Mouse (Mus musculus) olfactory bulb, adult 2 months (tissue): ENCODE results near the gene Sfxn5. TPM values are rescaled to one million over a fixed set of nuclear protein-coding genes. Genes with fewer than 3 reads are reported as not detected.

Experiments used
- H3K27ac ChIP-seq: fragments of 200-500 bp; 2 replicates; pipeline ENCODE4 v1.5.1; 2012; ENCODE audit warnings: low read depth, low read length; ENCODE audit not compliant: insufficient read depth
- H3K4me1 ChIP-seq: fragments of 200-500 bp; 2 replicates; pipeline ENCODE4 v1.6.1; 2012; ENCODE audit warnings: low read length; ENCODE audit not compliant: control insufficient read depth, insufficient read depth
- H3K4me3 ChIP-seq: fragments of 200-500 bp; 2 replicates; pipeline ENCODE4 v1.5.1; 2012; ENCODE audit warnings: mild to moderate bottlenecking, low read depth, low read length, moderate library complexity; ENCODE audit not compliant: insufficient read depth
- CTCF ChIP-seq: fragments of 200-500 bp; IDR thresholded peaks from 2 replicates; pipeline ENCODE4 v1.5.1; 2012; ENCODE audit warnings: low read depth, mild to moderate bottlenecking, low read length, moderate library complexity; ENCODE audit not compliant: insufficient read depth
- POLR2A ChIP-seq: fragments of 200-500 bp; IDR thresholded peaks from 2 replicates; pipeline ENCODE4 v1.6.1; 2012; ENCODE audit warnings: mild to moderate bottlenecking, low read depth, low read length, moderate library complexity; ENCODE audit not compliant: insufficient read depth
- WGBS: fragments of 180-500 bp; shearing (Covaris S2); methylation state at CpG from one replicate; pipeline ENCODE4 v1.1.7; 2018; 5-methylcytosine and 5-hydroxymethylcytosine counted together
- polyA plus RNA-seq: library from polyadenylated mRNA; stranded (reverse); fragments of >200 nt; gene quantifications from 2 replicates; pipeline ENCODE4 v1.2.4, GENCODE M21; 2012; ENCODE audit warnings: low replicate concordance; ENCODE audit not compliant: missing spikeins, insufficient read depth, insufficient read length

Sfxn5 gene
- polyA plus RNA-seq, 1 experiment: not detected

GRCm38 (mm10) chr6:85253275-85253674 lies 79.9 kb downstream of the Sfxn5 start:
- 78% methylated on average over 3 of the region's 3 CpGs for WGBS
- Histone ChIP-seq H3K27ac (no peak overlapping the region), H3K4me1 (peaks cover 8% of the 10 kb centered on the region; the same call in 1 of the 2 replicates), H3K4me3 (no peak overlapping the region)
- TF ChIP-seq CTCF: no peak
- no peak for TF ChIP-seq POLR2A

DNA sequence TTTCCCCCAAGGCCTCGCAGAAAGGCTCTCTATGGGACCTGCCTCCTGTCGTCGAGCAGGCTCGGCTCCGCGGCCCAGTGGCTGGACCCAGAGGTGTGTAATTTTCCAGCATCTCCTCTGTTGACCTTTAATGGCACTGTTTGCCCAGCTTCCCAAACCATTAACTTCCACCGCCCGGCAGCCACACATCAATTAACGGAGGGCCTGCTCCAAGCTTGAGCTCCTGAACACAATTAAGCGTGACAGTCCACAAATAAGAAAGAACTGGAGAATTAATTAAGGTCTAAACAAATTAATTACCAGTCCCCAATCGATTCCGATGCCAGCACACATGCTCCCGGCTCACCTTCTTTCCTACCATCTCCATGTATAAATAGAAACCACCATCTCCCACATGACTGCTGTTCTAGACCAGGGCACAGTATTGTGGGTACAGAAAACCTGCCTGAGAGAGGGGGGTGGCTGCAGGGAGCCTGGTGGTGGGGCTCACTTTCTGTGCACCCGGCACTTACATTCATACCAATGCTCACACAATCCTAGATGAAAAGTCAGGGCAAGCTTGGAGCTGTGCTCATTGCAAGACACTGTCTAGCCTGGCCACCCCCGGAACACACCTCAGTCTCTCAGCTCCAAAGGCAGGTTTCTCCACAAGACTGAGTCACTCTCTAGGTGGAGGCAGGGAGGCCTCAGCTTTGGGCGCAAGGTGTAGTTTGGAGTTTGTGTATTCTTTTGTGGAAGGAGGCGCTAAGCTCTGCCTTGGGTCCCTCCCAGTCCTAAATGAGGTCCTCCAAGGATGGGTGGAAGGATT lies 80.8 kb downstream of the Sfxn5 start:
- H3K27ac ChIP-seq: no peak overlapping the region
- no peak overlapping the region for H3K4me3 ChIP-seq
- H3K4me1 ChIP-seq: peaks cover 8% of the 10 kb centered on the region; the same call in 1 of the 2 replicates
- 80% methylated on average over 17 of the region's 17 CpGs for WGBS
- TF ChIP-seq POLR2A: no peak
- TF ChIP-seq CTCF: no peak

DNA sequence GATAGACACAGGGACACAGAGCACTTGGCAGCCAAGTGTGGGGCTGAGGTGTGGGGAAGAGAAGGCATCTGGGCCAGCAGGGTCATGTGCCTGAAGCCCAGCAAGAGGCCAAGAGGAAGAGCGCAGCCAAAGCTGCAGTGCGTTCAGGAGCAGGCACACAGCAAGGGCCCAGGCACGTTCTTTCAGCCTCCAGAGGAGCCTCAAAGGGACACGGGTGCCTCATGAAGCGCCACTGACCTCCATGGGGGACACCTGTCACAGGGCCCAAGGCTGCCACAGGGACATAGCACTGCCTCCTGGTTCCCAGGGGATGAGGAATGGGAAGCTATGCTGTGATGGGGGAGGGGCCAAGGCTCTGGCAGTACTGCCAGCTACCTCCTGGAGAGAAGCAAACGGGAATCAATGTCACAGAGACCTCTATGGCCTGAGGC lies 82.4 kb downstream of the Sfxn5 start:
- H3K27ac ChIP-seq: no peak overlapping the region
- no peak overlapping the region for H3K4me3 ChIP-seq
- 74% methylated on average over 6 of the region's 6 CpGs for WGBS
- peaks cover 8% of the 10 kb centered on the region; the same call in 1 of the 2 replicates for H3K4me1 ChIP-seq
- TF ChIP-seq CTCF (no peak), POLR2A (no peak)

DNA sequence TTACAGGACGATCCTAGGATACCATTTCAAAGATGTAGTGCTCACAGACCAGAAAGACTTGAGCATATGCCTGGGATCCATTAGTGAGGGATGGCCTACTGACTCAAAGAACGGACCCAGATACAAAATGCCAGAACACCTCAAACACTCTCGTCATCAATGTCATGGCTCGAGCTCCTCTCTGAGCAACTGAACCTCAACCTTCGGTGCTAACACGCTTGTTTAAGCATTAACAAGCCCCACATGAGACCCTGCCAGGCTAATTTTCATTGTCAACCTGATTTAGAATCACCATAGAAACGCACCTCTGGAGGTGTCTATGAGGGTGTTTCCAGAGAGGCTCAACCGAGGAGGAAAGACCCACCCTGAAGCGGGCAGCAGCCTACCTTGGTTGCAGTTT lies 83.4 kb downstream of the Sfxn5 start:
- no peak overlapping the region for H3K4me3 ChIP-seq
- no peak for TF ChIP-seq CTCF
- TF ChIP-seq POLR2A: no peak
- WGBS: 87% methylated on average over 9 of the region's 9 CpGs
- no peak overlapping the region for H3K27ac ChIP-seq
- peaks cover 8% of the 10 kb centered on the region; the same call in 1 of the 2 replicates for H3K4me1 ChIP-seq

DNA sequence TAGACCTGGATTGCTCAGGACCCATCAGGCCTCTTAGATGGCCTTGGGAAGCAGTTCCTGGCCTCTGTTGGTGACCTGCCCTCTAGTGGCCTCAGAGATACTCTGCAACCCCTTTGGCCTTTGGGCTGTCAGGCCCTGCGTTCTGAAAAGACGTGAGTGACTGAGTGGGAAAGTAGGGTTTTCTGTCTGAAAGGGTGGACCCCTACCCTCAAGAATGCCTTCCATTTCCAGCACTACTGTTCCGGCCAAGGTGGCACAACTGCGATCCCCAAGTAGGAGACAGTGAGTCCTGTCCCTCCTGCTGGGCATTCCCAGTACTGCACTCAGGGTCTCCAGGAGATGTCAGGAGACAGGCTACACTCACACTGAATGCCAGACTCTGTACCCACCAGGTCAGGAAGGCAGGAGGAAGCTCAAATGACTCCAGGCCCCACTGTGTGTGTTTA lies 94.2 kb downstream of the Sfxn5 start:
- 49% methylated on average over 4 of the region's 4 CpGs for WGBS
- H3K4me1 ChIP-seq: peaks cover 17% of the 10 kb centered on the region
- TF ChIP-seq CTCF (peak; percentile 95), POLR2A (no peak)

DNA sequence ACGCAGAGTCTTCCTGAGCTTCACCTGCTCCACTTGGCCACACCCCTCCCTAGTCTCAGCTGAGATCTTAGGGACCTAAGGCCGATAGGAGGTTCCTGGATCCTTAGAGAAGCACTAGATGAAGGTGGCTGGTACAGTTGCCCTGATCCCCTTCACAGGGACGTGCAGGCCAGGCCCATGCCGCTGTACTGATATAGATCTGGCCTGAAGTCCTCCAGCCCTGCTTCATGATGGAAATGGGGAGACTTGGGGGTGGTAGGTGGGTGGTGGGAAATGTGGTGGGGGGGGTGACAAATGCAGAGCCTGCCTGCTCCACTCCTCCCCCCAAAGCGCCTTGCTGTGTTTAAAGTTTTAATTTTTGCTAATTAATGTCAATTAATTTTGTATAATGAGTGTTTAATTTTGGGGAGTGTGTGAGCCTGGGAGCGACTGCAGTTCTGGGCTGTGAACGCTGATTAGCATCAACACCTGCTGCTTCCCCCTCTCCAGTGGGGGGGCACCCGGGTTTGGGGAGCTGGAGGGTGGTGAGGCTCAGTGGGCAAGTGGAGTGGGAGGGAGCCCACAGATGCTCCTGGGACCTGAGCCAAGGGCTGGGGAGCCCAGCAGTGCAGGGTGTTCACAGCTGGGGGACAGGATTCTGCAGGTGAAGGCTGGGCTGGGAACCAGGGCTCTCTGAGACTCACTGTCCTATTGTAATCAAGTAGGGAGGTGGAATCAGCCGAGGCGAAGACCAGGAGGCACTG lies 95.5 kb downstream of the Sfxn5 start:
- TF ChIP-seq CTCF: no peak
- no peak for TF ChIP-seq POLR2A

More for the DNA sequence above, 94.2 kb downstream of the Sfxn5 start:
- Histone ChIP-seq H3K4me3 (no peak overlapping the region), H3K27ac (no peak overlapping the region)

GRCm38 (mm10) chr6:85237001-85237400 lies 96.2 kb downstream of the Sfxn5 start:
- no peak for TF ChIP-seq POLR2A
- TF ChIP-seq CTCF: peak; percentile 39; the same call in 1 of the 2 replicates
- no peak overlapping the region for H3K4me3 ChIP-seq
- no peak overlapping the region for H3K27ac ChIP-seq
- peaks cover 20% of the 10 kb centered on the region for H3K4me1 ChIP-seq
- 61% methylated on average over 5 of the region's 5 CpGs for WGBS

More for the DNA sequence above, 95.5 kb downstream of the Sfxn5 start:
- no peak overlapping the region for H3K4me3 ChIP-seq
- WGBS: 47% methylated on average over 10 of the region's 10 CpGs
- no peak overlapping the region for H3K27ac ChIP-seq
- H3K4me1 ChIP-seq: peaks cover 17% of the 10 kb centered on the region

DNA sequence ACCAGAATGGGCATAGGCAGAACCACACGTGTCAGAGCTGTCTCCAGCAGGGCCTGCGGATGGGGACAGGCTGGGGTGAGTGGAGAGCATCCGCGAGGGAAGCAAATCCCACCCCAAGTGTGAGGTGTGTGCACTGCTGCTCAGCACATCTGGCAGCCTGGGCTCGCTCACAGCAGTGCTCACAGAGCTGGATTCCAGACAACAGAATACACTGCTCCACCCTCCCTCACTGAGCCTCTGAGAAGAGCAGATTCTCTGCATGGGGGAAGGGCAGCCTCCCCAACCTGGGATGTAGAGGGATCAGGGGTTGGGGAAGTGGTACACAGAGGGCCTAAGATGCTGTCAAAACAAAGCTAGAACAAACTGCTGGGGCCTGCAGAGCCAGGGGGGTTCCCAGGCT lies 98.4 kb downstream of the Sfxn5 start:
- Histone ChIP-seq H3K27ac (no peak overlapping the region), H3K4me3 (no peak overlapping the region), H3K4me1 (peaks cover 21% of the 10 kb centered on the region)
- 59% methylated on average over 5 of the region's 5 CpGs for WGBS
- TF ChIP-seq CTCF: no peak
- TF ChIP-seq POLR2A: no peak

- Histone ChIP-seq H3K27ac (no peak overlapping the region), H3K4me3 (no peak overlapping the region), H3K4me1 (peaks cover 17% of the 10 kb centered on the region)
- WGBS: 76% methylated on average over 7 of the region's 7 CpGs
- TF ChIP-seq POLR2A (no peak), CTCF (no peak)
These were observed 100.2 kb downstream of the Sfxn5 start for GRCm38 (mm10) chr6:85232836-85233623.
